Mouse (Mus musculus): Measurements from ENCODE around the gene Tbpl1. TPM values are rescaled to one million over a fixed set of nuclear protein-coding genes. Genes with fewer than 3 reads are reported as not detected.

Tbpl1 gene
- polyA plus RNA-seq, 1 experiment from 2014 or later = 50.6 TPM

GRCm38 (mm10) chr10:22660286-22661000 is 71.3 kb downstream of the Tbpl1 start:
- 86% methylated on average over 5 of the region's 5 CpGs for WGBS
- H3K27me3 ChIP-seq (replicated peaks) = no peaks in the 10 kb centered on the region
- H3K4me3 ChIP-seq (replicated peaks) = no peak overlapping the region
- no peak overlapping the region for H3K27ac ChIP-seq
- no peak overlapping the region for H3K9ac ChIP-seq
- H3K9me3 ChIP-seq = no peaks in the 10 kb centered on the region
- H3K4me2 ChIP-seq = no peak overlapping the region
- ATAC-seq (ENCODE audit: insufficient read depth, low FRiP score, low read depth) = no peak
- H3K36me3 ChIP-seq = no peaks in the 10 kb centered on the region
- peaks cover 9% of the 10 kb centered on the region for H3K4me1 ChIP-seq

- Histone ChIP-seq H3K27ac (peak overlapping the region; percentile 72), H3K27me3 (replicated peaks) (no peaks in the 10 kb centered on the region), H3K4me2 (no peak overlapping the region), H3K4me3 (replicated peaks) (no peak overlapping the region), H3K9ac (no peak overlapping the region), H3K9me3 (no peaks in the 10 kb centered on the region), H3K36me3 (no peaks in the 10 kb centered on the region), H3K4me1 (peaks cover 9% of the 10 kb centered on the region)
- 82% methylated on average over 10 of the region's 10 CpGs for WGBS
- ATAC-seq (ENCODE audit: insufficient read depth, low FRiP score, low read depth) = no peak
Measured at GRCm38 (mm10) chr10:22659386-22659725, 72.4 kb downstream of the Tbpl1 start.

- peak overlapping the region; percentile 72 for H3K27ac ChIP-seq
- H3K4me1 ChIP-seq = peaks cover 9% of the 10 kb centered on the region
- no peaks in the 10 kb centered on the region for H3K9me3 ChIP-seq
- no peak overlapping the region for H3K4me3 ChIP-seq (replicated peaks)
- WGBS = 40% methylated on average over 23 of the region's 23 CpGs
- no peak overlapping the region for H3K9ac ChIP-seq
- ATAC-seq (ENCODE audit: insufficient read depth, low FRiP score, low read depth) = peak; percentile 56
- H3K4me2 ChIP-seq = peak overlapping the region; percentile 37
- H3K27me3 ChIP-seq (replicated peaks) = no peaks in the 10 kb centered on the region
- no peaks in the 10 kb centered on the region for H3K36me3 ChIP-seq
Measured at GRCm38 (mm10) chr10:22658534-22659385, 73.0 kb downstream of the Tbpl1 start.

Small RNA genes within 50 kb of the gene (microRNA-seq; reads per million reads assigned to microRNA genes)
- not detected for gene Mir7663

Other genes starting within 250 kb of the Tbpl1 start
- 1.2 TPM in 2 replicates for gene Slc2a12, start 86.9 kb downstream of the Tbpl1 start, polyA plus RNA-seq (2015; fragmentation: Nextera tagmentation; extraction: Ambion mirVana)
- 211 and 218 TPM in 2 replicates for gene Tcf21, start 88.2 kb upstream of the Tbpl1 start, polyA plus RNA-seq (2015; fragmentation: Nextera tagmentation; extraction: Ambion mirVana)

All from stomach, embryonic 15.5 days (tissue).